ENCODE assay signal across 8 mouse cellular contexts in the genomic region with DNA sequence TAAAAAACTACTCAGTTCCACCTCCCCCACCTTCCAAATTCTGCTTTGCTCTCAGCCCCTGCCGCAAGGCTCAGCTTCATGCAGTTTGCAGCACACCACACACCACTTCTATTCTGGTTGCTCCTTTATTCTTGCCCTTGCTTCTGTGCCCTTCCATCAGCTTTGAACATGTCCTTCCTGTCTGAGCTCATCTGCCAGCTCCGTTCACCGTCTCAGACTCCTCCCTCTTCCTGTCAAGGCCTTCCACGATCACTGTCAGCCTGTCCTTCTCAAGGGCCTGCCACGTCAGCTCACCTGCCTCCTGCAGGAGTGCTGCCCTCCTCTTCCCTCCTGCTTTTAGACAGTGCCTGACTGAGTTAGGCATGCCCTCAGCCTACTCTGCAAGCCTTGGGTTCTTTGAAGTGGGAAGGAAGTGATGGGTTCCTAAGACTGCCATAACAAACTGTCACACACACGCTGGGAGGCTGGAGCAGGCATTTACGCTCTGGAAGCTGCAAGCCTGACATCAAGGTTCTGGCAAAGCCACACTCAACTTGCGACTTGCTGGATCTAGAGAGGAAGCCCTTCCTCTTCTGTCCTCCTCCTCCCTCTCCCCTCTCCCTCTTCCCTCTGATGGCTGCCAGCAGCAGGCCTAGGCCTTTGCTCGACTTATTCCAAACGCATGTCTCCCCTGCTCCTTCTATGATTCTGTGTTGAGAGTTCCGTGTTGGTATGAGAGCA.
DNase-seq lines count a peak whose midpoint lies in the region; ATAC-seq lines count a peak whose summit lies in the region.

No protein-coding gene starts in this region.

- H3K9ac ChIP-seq in embryonic facial prominence, embryonic 11.5 days (replicated peaks; ENCODE audit: low read length) = 0 out of 2 replicates have a peak overlapping the region, but pooled peaks have one; percentile 14
- H3K9ac ChIP-seq in hindbrain, embryonic 14.5 days = 0 out of 2 replicates have a peak overlapping the region, but pooled peaks have one; percentile 16
- no peak overlapping the region for H3K9ac ChIP-seq in stomach, embryonic 14.5 days (replicated peaks; ENCODE audit: low read depth, low read length)

- peaks cover 11% of the 10 kb centered on the region for H3K4me1 ChIP-seq in embryonic facial prominence, embryonic 11.5 days (ENCODE audit: control insufficient read depth, insufficient read depth, low read length)
- peaks cover 64% of the 10 kb centered on the region for H3K4me1 ChIP-seq in hindbrain, embryonic 14.5 days (replicated peaks; ENCODE audit: control insufficient read depth, insufficient read depth, low read length)
- H3K4me1 ChIP-seq in stomach, embryonic 14.5 days (ENCODE audit: control insufficient read depth, insufficient read depth, low read length) = peaks cover 27% of the 10 kb centered on the region

- H3K27me3 ChIP-seq in embryonic facial prominence, embryonic 11.5 days (ENCODE audit: control insufficient read depth, insufficient read depth, low read length) = no peaks in the 10 kb centered on the region
- H3K27me3 ChIP-seq in hindbrain, embryonic 14.5 days (ENCODE audit: control insufficient read depth, insufficient read depth, low read length) = no peaks in the 10 kb centered on the region
- H3K27me3 ChIP-seq in stomach, embryonic 14.5 days (ENCODE audit: control insufficient read depth, insufficient read depth, low read length) = no peaks in the 10 kb centered on the region

- H3K27ac ChIP-seq in embryonic facial prominence, embryonic 11.5 days (replicated peaks; ENCODE audit: low read depth, low read length) = no peak overlapping the region
- H3K27ac ChIP-seq in hindbrain, embryonic 14.5 days = peak overlapping the region; percentile 74
- peak overlapping the region; percentile 77 for H3K27ac ChIP-seq in stomach, embryonic 14.5 days (ENCODE audit: low read length)

- H3K4me3 ChIP-seq in embryonic facial prominence, embryonic 11.5 days (ENCODE audit: low read depth, low read length) = no peak overlapping the region
- H3K4me3 ChIP-seq in hindbrain, embryonic 14.5 days (replicated peaks; ENCODE audit: low read length) = no peak overlapping the region
- H3K4me3 ChIP-seq in stomach, embryonic 14.5 days (ENCODE audit: low read depth, low read length) = no peak overlapping the region

- DNase-seq in cerebellum, postnatal 10 days = no peak
- DNase-seq in B cell, adult 2 months = peak; percentile 63 to 68
- no peak for DNase-seq in embryonic facial prominence, embryonic 11.5 days (ENCODE audit: low spot score)
- DNase-seq in hindbrain, embryonic 14.5 days (ENCODE audit: low spot score) = peak; percentile 30
- DNase-seq in lung, postnatal 25 days (ENCODE audit: low spot score) = peak; percentile 75

- no peaks in the 10 kb centered on the region for H3K9me3 ChIP-seq in embryonic facial prominence, embryonic 11.5 days (replicated peaks; ENCODE audit: control insufficient read depth, low read length)
- H3K9me3 ChIP-seq in hindbrain, embryonic 14.5 days (ENCODE audit: control insufficient read depth, low read length) = no peaks in the 10 kb centered on the region
- H3K9me3 ChIP-seq in stomach, embryonic 14.5 days (ENCODE audit: control insufficient read depth, low read depth, low read length) = no peaks in the 10 kb centered on the region

- ATAC-seq in cerebellum, adult (ENCODE audit: insufficient number of reproducible peaks, low FRiP score, low TSS enrichment) = 0 out of 2 replicates have a peak, but pooled peaks have one; percentile 27
- ATAC-seq in embryonic facial prominence, embryonic 11.5 days (replicated peaks; ENCODE audit: insufficient number of reproducible peaks, low FRiP score, low TSS enrichment, low read depth) = no peak
- no peak for ATAC-seq in hindbrain, embryonic 14.5 days (ENCODE audit: low FRiP score)
- ATAC-seq in stomach, embryonic 14.5 days (ENCODE audit: insufficient number of reproducible peaks, insufficient read depth, low FRiP score, low read depth) = no peak
- ATAC-seq in erythroblast, adult 5-6 weeks (replicated peaks; ENCODE audit: low FRiP score, poor library complexity, severe bottlenecking) = no peak

- H3K4me2 ChIP-seq in embryonic facial prominence, embryonic 11.5 days (ENCODE audit: low read depth, low read length) = no peak overlapping the region
- H3K4me2 ChIP-seq in hindbrain, embryonic 14.5 days (replicated peaks) = no peak overlapping the region
- no peak overlapping the region for H3K4me2 ChIP-seq in stomach, embryonic 14.5 days (replicated peaks; ENCODE audit: low read depth, low read length)

- H3K36me3 ChIP-seq in embryonic facial prominence, embryonic 11.5 days (replicated peaks; ENCODE audit: control insufficient read depth, insufficient read depth, low read depth, low read length) = no peaks in the 10 kb centered on the region
- H3K36me3 ChIP-seq in hindbrain, embryonic 14.5 days (replicated peaks; ENCODE audit: control insufficient read depth, insufficient read depth) = no peaks in the 10 kb centered on the region
- H3K36me3 ChIP-seq in stomach, embryonic 14.5 days (ENCODE audit: control insufficient read depth, insufficient read depth, low read length) = no peaks in the 10 kb centered on the region

- WGBS in embryonic facial prominence, embryonic 11.5 days = 50% methylated on average over 11 of the region's 11 CpGs
- WGBS in hindbrain, embryonic 14.5 days = 54% methylated on average over 11 of the region's 11 CpGs
- 37% methylated on average over 11 of the region's 11 CpGs for WGBS in stomach, embryonic 14.5 days

Comparison
In these comparisons a context has a peak if more than half of its experiments do, and no peak if none do; other contexts are left out.
1. DNase-seq: peak in B cell, adult 2 months (2 of 2), hindbrain, embryonic 14.5 days (single experiment) and lung, postnatal 25 days (single experiment); none in cerebellum, postnatal 10 days (0 of 2) and embryonic facial prominence, embryonic 11.5 days (single experiment).